Mouse (Mus musculus) neural tube, embryonic 15.5 days (tissue): ENCODE measurements around the gene Ccdc188. TPM values are rescaled to one million over a fixed set of nuclear protein-coding genes. Genes with fewer than 3 reads are reported as not detected.
A peak's percentile ranks its signal among the peaks of the same experiment; 100 is the strongest.
"Not testable (repeated sequence)": the region's sequence is repeated elsewhere in the genome, so short reads cannot be mapped to it uniquely, and the experiment has no call there.

Experiments used
- ATAC-seq: fragments of 200-750 bp; cut with Nextera tagmentation; 2 replicates; pipeline ENCODE4 v1.8.0; 2017; ENCODE audit warnings: mild to moderate bottlenecking, moderate TSS enrichment, moderate library complexity; ENCODE audit not compliant: low FRiP score
- H3K27ac ChIP-seq: fragments of 300-500 bp; sonication (generic); replicated peaks from 2 replicates; pipeline ENCODE4 v1.5.1; 2015; ENCODE audit warnings: mild to moderate bottlenecking, inconsistent platforms
- H3K27me3 ChIP-seq: fragments of 300-500 bp; sonication (generic); replicated peaks from 2 replicates; pipeline ENCODE4 v1.6.1; 2015; ENCODE audit warnings: inconsistent platforms
- H3K36me3 ChIP-seq: fragments of 300-500 bp; sonication (generic); 2 replicates; pipeline ENCODE4 v1.6.1; 2015; ENCODE audit warnings: inconsistent platforms
- H3K4me1 ChIP-seq: fragments of 300-500 bp; sonication (generic); 2 replicates; pipeline ENCODE4 v1.6.1; 2015; ENCODE audit warnings: inconsistent platforms
- H3K4me2 ChIP-seq: fragments of 300-500 bp; sonication (generic); 2 replicates; pipeline ENCODE4 v1.6.1; 2015; ENCODE audit warnings: inconsistent platforms, mild to moderate bottlenecking, moderate library complexity
- H3K4me3 ChIP-seq: fragments of 300-500 bp; sonication (generic); replicated peaks from 2 replicates; pipeline ENCODE4 v1.5.1; 2015; ENCODE audit warnings: mild to moderate bottlenecking, inconsistent platforms
- H3K9ac ChIP-seq: fragments of 300-500 bp; sonication (generic); replicated peaks from 2 replicates; pipeline ENCODE4 v1.6.1; 2015; ENCODE audit warnings: mild to moderate bottlenecking, inconsistent platforms
- H3K9me3 ChIP-seq: fragments of 300-500 bp; sonication (generic); replicated peaks from 2 replicates; pipeline ENCODE4 v1.6.1; 2016; ENCODE audit warnings: inconsistent platforms
- WGBS: fragments of 180-500 bp; shearing (Covaris S2); methylation state at CpG from one replicate; pipeline ENCODE4 v1.1.7; 2015; ENCODE audit warnings: mixed read lengths; 5-methylcytosine and 5-hydroxymethylcytosine counted together
- polyA plus RNA-seq: library from polyadenylated mRNA; unstranded; fragments of >200 nt; fragmentation: Nextera tagmentation; extraction: Ambion mirVana; gene quantifications from 2 replicates; pipeline ENCODE4 v1.2.1, GENCODE M21; 2015

The Ccdc188 gene
- polyA plus RNA-seq, 1 experiment from 2014 or later = not detected

DNA sequence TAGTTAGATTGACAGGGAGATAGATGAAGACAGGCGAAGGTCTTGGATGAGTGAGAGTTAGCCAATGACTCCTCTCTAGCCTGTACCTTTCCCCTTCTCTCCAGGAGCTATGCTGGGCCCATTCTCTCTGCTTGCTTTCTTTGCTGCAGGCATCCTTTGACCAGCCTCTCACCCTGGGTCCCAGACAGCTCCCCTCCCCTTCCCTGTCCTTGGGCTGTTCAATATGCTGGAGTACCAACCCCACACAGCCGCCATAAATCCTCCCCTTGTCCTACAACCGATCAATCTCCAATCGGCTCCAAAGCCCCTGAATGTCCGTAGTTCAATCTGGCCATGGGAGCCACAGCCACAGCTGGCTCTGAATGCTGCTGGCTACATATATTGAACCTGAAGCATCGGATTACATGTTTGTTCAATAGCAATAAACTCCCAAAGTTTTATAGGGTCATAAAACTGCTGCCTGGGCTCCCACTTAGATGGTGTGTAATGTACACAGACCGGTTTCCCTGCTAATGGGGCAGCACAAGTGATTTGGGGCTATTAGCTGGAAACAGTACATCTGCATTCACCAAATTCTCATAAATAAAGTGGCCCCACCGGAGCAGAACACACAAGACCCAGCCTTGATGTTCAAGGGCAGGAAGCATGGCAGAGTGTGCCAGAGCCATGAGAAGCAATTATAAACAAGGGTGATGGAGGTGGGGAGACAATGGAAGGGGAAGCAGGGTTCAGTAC lies 31.8 kb upstream of the Ccdc188 start:
- peak overlapping the region; percentile 15; the same call in 1 of the 2 replicates for H3K27ac ChIP-seq
- WGBS = 21% methylated on average over 8 of the region's 8 CpGs
- no peak overlapping the region for H3K9ac ChIP-seq
- H3K4me3 ChIP-seq = no peak overlapping the region
- peaks cover 28% of the 10 kb centered on the region for H3K4me1 ChIP-seq
- H3K27me3 ChIP-seq = no peaks in the 10 kb centered on the region
- no peak overlapping the region for H3K4me2 ChIP-seq
- ATAC-seq = peak; percentile 30; the same call in 1 of the 2 replicates
- H3K36me3 ChIP-seq = no peaks in the 10 kb centered on the region
- H3K9me3 ChIP-seq = no peaks in the 10 kb centered on the region

DNA sequence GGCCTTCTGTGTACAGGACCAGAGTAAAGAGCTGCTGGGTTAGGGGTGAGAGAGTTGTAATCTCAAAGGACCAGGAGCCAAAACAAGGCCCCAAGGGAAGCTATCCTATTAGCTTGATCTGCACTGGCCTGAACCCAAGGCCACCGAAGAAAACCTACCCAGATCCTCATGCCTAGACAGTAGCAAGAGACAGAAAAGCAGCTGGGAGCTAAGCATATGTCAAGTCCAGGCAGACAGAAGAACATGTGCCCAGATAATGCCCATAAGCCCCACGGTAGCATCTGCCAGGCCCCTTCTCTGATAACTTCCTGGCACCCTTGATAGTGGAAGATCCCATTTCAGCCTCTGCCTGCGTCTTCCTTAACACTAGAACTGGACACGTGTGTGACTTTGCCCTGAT lies 30.9 kb upstream of the Ccdc188 start:
- Histone ChIP-seq H3K27ac (0 out of 2 replicates have a peak overlapping the region, but pooled peaks have one; percentile 15), H3K27me3 (no peaks in the 10 kb centered on the region), H3K9me3 (no peaks in the 10 kb centered on the region), H3K4me3 (no peak overlapping the region), H3K9ac (no peak overlapping the region), H3K4me2 (no peak overlapping the region), H3K4me1 (peaks cover 19% of the 10 kb centered on the region), H3K36me3 (no peaks in the 10 kb centered on the region)
- WGBS = 83% methylated on average over 4 of the region's 4 CpGs
- ATAC-seq = no peak

DNA sequence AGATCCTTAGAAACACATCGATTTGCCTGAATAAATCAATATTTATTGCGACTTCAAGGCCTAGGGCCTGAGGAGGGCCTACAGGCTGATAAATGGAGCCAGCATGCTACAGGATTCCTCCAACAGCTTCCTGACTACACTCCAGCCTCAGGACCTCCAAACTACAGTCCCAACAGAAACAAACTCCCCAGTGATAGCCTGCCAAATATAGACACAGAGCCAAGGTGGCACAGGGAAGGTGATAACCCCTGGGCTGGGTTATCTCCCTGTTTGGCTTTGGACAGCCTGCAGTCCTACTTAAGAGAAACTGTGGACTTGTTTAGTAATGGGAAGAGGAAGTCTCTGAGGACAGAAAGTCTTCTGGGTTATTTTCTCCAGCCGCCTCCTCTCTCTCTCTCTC lies 30.5 kb upstream of the Ccdc188 start:
- no peak overlapping the region for H3K9ac ChIP-seq
- ATAC-seq = no peak
- no peaks in the 10 kb centered on the region for H3K36me3 ChIP-seq
- H3K27ac ChIP-seq = no peak overlapping the region
- no peaks in the 10 kb centered on the region for H3K9me3 ChIP-seq
- H3K4me1 ChIP-seq = peaks cover 15% of the 10 kb centered on the region
- no peaks in the 10 kb centered on the region for H3K27me3 ChIP-seq
- no peak overlapping the region for H3K4me2 ChIP-seq
- no peak overlapping the region for H3K4me3 ChIP-seq
- WGBS = 95% methylated on average over 3 of the region's 3 CpGs

DNA sequence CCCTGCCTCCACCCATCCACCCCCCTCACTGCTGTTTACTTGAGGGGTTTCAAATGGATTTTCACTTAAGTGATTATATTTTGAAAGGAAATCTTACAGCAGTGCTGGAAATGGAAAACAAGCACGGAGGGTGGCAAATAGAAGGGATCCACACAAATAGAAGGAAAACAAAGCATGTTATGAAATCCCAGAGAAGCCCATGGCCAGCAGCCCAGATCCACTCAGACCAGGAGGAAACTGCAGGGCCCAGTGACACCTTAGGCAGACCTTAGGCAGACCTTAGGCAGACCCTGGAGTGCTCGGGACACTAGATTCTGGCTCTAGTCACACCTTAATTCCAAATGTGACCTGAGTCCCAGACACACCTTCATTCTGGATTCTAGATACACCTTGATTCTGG lies 26.7 kb upstream of the Ccdc188 start:
- 91% methylated on average over 2 of the region's 2 CpGs for WGBS
- ATAC-seq = no peak
- Histone ChIP-seq H3K27ac (no peak overlapping the region), H3K27me3 (no peaks in the 10 kb centered on the region), H3K9ac (no peak overlapping the region), H3K4me1 (peaks cover 29% of the 10 kb centered on the region), H3K4me3 (no peak overlapping the region), H3K4me2 (no peak overlapping the region), H3K36me3 (no peaks in the 10 kb centered on the region), H3K9me3 (no peaks in the 10 kb centered on the region)

DNA sequence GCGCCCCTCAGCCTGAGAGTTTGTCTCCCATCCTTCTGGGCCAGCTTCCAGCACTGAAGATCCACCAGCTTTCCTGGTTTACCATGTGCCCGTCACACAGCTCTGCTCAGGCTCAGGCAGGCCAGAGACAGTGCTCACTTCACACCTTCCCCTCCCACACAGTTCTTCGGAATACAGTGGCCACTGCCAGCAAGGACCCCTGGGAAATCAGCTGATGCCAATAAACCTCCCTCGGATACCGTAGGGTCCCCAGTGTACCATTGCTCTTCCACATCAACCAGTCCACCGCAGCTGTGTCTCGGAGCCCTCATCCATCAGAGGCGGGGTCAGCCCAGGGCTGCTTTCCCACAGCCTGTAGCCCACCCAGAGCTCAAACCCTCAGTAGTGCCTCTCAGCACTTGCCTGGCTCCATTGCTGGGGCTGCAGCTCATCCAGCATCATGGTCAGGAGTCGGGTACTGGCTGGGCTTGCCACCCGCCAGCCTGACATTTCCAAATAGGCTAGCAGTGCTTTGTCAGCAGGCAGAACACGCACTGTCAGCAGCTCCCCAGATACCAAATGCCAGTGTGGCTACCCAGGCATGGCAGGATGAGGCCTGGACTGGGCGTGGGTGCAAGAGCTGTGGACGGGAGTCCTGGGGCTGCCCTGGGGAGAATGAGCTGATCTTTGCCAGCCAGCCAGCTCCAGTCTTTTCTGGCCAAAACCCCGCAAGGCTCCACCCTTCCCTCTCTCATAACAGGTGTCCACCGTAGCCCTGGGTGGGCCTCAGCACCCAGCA lies 23.3 kb upstream of the Ccdc188 start:
- no peaks in the 10 kb centered on the region for H3K9me3 ChIP-seq
- no peaks in the 10 kb centered on the region for H3K36me3 ChIP-seq
- peak; percentile 30 for ATAC-seq
- H3K9ac ChIP-seq = no peak overlapping the region
- H3K27ac ChIP-seq = peak overlapping the region; percentile 56
- WGBS = 33% methylated on average over 15 of the region's 15 CpGs
- H3K4me2 ChIP-seq = no peak overlapping the region
- H3K4me1 ChIP-seq = peaks cover 54% of the 10 kb centered on the region
- H3K27me3 ChIP-seq = no peaks in the 10 kb centered on the region
- no peak overlapping the region for H3K4me3 ChIP-seq

DNA sequence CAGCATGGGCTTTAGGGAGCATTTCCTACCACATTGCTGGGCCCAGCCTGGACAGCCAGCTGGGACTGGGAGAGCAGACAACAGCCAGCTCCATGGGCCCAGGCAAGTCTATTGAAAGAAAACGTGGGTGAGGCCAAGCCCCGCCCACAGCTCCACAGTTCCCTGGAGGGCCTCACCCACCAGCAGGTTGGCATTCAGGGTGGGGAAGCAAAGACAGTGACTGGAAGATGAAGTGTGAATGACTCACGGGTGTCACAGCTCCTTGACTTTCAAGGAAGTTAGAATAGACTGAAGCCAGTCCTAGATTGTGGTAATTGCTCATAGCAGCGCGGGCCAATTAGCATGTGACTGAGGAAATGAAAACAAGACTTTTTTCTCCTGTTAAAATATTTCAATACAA lies 22.6 kb upstream of the Ccdc188 start:
- no peaks in the 10 kb centered on the region for H3K27me3 ChIP-seq
- no peaks in the 10 kb centered on the region for H3K36me3 ChIP-seq

DNA sequence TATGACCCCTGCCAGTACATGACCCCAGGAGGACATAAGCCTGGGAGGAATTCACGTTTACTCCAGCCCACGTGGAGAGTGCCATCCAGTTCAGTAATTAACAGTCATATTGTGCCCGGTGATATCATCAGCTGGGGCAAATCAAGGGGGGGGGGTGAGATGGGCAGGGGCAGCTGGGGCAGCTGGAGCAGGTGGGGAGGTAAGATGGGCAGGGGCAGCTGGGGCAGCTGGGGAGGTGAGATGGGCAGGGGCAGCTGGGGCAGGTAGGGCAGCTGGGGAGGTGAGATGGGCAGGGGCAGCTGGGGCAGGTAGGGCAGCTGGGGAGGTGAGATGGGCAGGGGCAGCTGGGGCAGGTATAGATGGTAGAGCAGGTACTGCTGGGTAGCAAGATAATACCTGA lies 22.1 kb upstream of the Ccdc188 start:
- WGBS = 18% methylated on average over 3 of the region's 3 CpGs
- H3K27ac ChIP-seq, H3K36me3 ChIP-seq, H3K4me2 ChIP-seq, H3K4me3 ChIP-seq, H3K9ac ChIP-seq, H3K9me3 ChIP-seq, ATAC-seq, H3K27me3 ChIP-seq: not testable (repeated sequence)
- peaks cover 64% of the 10 kb centered on the region for H3K4me1 ChIP-seq

More for the DNA sequence above, 22.6 kb upstream of the Ccdc188 start:
- no peak overlapping the region for H3K4me2 ChIP-seq
- H3K4me3 ChIP-seq = no peak overlapping the region
- peaks cover 60% of the 10 kb centered on the region for H3K4me1 ChIP-seq
- 38% methylated on average over 5 of the region's 5 CpGs for WGBS
- ATAC-seq = no peak
- H3K27ac ChIP-seq = peak overlapping the region; percentile 56; the same call in 1 of the 2 replicates
- H3K9me3 ChIP-seq = no peaks in the 10 kb centered on the region
- H3K9ac ChIP-seq = no peak overlapping the region

DNA sequence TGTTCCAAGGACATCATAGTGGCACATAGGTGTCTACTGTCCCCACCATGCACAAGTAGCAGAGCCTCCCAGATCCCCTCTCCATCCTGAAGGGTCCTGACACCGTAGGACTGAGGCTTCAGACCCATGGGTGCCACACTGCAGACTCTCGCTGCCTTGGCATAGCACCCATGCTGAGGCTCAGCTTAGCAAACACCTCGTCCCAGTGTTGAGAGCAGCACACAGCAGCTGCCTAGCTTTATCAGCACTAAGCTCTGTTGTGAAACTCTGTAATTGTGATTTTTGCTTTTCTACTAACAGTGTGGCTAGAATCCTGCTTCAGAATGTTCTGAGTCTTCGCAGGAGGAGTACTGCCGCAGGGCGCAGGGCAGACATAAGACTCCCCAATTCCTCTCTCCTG lies 19.8 kb upstream of the Ccdc188 start:
- H3K27ac ChIP-seq = peak overlapping the region; percentile 70

DNA sequence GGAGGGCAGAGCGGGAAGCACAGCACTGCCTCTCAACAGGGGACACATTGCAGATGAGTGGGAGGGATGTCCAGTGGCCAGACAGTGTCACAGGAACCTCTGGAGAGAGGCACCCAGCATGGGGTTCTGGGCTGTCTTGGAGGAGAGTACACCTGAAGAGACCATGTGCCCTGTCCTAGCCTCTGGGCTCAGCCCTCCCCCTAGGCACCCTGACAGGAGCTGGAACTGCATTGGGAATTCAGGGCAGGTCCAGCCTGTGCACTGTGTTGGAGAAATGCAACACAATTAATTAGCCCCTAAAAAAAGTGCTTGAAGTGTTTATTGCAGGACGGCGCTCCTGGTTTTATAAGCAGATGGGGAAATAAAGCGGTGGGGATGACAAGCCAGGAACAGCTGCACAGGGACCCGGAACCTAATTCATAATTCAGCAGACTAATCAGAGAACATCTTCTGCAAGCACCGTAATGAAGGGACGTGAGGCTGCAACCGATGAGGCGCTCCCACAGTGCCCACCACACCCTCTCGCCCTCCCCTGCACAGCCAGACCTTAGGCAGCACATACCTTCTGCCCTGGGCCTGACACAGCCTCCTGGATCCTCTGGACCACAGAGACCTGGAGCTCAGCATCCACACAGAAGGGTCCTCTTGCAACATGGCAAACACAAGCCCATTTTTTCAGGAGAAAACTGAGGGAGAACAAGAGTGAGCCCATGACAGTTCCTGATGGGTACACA lies 19.1 kb upstream of the Ccdc188 start:
- peak; percentile 42 for ATAC-seq
- WGBS = 28% methylated on average over 10 of the region's 10 CpGs
- H3K27ac ChIP-seq = peak overlapping the region; percentile 70

More for the DNA sequence above, 19.8 kb upstream of the Ccdc188 start:
- Histone ChIP-seq H3K27me3 (no peaks in the 10 kb centered on the region), H3K9ac (no peak overlapping the region), H3K9me3 (no peaks in the 10 kb centered on the region), H3K4me1 (peaks cover 79% of the 10 kb centered on the region), H3K4me3 (no peak overlapping the region), H3K4me2 (no peak overlapping the region), H3K36me3 (no peaks in the 10 kb centered on the region)
- ATAC-seq = no peak
- WGBS = 69% methylated on average over 6 of the region's 6 CpGs

DNA sequence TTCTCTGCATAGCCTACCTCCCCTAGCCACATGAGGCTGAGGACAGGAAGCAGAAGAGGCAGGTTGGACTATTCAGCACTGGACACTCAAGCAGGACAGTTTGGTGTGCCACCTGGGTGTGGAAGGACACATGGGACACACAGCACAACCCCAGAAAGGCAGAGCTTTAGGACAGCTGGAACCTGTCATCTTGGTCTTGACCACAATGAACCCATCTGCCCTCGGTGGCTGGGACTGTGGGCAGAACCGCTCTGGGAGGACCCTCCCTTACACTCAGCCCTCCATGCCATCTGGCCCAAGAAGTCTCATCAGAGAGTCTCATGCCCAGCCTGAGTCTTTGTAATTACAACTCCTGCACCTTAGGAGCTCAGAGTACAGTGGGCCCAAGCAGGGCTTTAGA lies 17.6 kb upstream of the Ccdc188 start:
- no peak overlapping the region for H3K9ac ChIP-seq
- WGBS = 88% methylated on average over 2 of the region's 2 CpGs

More for the DNA sequence above, 19.1 kb upstream of the Ccdc188 start:
- no peaks in the 10 kb centered on the region for H3K27me3 ChIP-seq
- H3K9ac ChIP-seq = no peak overlapping the region
- H3K9me3 ChIP-seq = no peaks in the 10 kb centered on the region
- H3K4me2 ChIP-seq = no peak overlapping the region; the same call in 1 of the 2 replicates
- H3K4me1 ChIP-seq = peaks cover 82% of the 10 kb centered on the region
- H3K4me3 ChIP-seq = no peak overlapping the region
- no peaks in the 10 kb centered on the region for H3K36me3 ChIP-seq

DNA sequence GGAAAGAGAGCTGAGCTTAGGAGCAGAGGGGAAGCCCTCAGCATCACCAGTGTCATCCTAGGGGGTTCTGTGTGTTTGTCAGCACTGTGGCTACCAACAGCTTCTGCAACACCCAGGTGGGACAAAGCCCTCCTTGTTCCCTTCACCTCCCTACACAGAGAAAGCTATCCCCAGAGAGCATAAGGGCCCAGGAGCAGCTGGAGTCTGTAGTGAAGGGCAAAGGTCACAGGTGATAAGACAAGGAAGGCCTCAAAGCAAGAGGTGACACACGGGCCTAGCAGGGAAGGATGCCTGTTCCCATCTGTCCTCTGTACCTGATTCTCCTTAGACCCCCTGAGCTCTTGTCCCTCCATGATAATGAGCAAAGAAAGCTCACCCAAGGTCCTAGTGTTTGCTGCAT lies 16.1 kb upstream of the Ccdc188 start:
- ATAC-seq = no peak
- Histone ChIP-seq H3K4me3 (no peak overlapping the region), H3K4me1 (peaks cover 66% of the 10 kb centered on the region), H3K27me3 (no peaks in the 10 kb centered on the region), H3K4me2 (no peak overlapping the region), H3K9me3 (no peaks in the 10 kb centered on the region), H3K27ac (no peak overlapping the region), H3K36me3 (no peaks in the 10 kb centered on the region), H3K9ac (no peak overlapping the region)
- 54% methylated on average over 1 of the region's 1 CpGs for WGBS

More for the DNA sequence above, 17.6 kb upstream of the Ccdc188 start:
- no peaks in the 10 kb centered on the region for H3K36me3 ChIP-seq
- peaks cover 78% of the 10 kb centered on the region for H3K4me1 ChIP-seq
- no peaks in the 10 kb centered on the region for H3K27me3 ChIP-seq
- H3K9me3 ChIP-seq = no peaks in the 10 kb centered on the region
- no peak for ATAC-seq
- no peak overlapping the region for H3K4me2 ChIP-seq
- peak overlapping the region; percentile 70 for H3K27ac ChIP-seq
- H3K4me3 ChIP-seq = no peak overlapping the region
